Mouse (Mus musculus) bone marrow macrophage, adult 2 months (primary cell): ENCODE results near the gene Msantd2. TPM values are rescaled to one million over a fixed set of nuclear protein-coding genes. Genes with fewer than 3 reads are reported as not detected.

Source experiments
- H3K27ac ChIP-seq: 2 replicates; pipeline ENCODE4 v1.5.1; 2012; ENCODE audit warnings: low read depth, low read length; ENCODE audit not compliant: insufficient read depth
- H3K4me1 ChIP-seq: 2 replicates; pipeline ENCODE4 v1.6.1; 2012; ENCODE audit warnings: low read length; ENCODE audit not compliant: control insufficient read depth, insufficient read depth
- H3K4me3 ChIP-seq: 2 replicates; pipeline ENCODE4 v1.5.1; 2012; ENCODE audit warnings: mild to moderate bottlenecking, low read length, moderate library complexity; ENCODE audit not compliant: insufficient read depth
- CTCF ChIP-seq: IDR thresholded peaks from 2 replicates; pipeline ENCODE4 v1.5.1; 2012; ENCODE audit warnings: low read depth, mild to moderate bottlenecking, low read length, moderate library complexity
- POLR2A ChIP-seq: IDR thresholded peaks from 2 replicates; pipeline ENCODE4 v1.6.1; 2012; ENCODE audit warnings: mild to moderate bottlenecking, low read depth, low read length, borderline replicate concordance
- polyA plus RNA-seq: library from polyadenylated mRNA; stranded (reverse); fragments of >200 nt; gene quantifications from 2 replicates; pipeline ENCODE4 v1.2.4, GENCODE M21; 2012; ENCODE audit not compliant: missing spikeins, insufficient read depth, insufficient read length

Msantd2 gene
- polyA plus RNA-seq, 1 experiment: 23.5 TPM

DNA sequence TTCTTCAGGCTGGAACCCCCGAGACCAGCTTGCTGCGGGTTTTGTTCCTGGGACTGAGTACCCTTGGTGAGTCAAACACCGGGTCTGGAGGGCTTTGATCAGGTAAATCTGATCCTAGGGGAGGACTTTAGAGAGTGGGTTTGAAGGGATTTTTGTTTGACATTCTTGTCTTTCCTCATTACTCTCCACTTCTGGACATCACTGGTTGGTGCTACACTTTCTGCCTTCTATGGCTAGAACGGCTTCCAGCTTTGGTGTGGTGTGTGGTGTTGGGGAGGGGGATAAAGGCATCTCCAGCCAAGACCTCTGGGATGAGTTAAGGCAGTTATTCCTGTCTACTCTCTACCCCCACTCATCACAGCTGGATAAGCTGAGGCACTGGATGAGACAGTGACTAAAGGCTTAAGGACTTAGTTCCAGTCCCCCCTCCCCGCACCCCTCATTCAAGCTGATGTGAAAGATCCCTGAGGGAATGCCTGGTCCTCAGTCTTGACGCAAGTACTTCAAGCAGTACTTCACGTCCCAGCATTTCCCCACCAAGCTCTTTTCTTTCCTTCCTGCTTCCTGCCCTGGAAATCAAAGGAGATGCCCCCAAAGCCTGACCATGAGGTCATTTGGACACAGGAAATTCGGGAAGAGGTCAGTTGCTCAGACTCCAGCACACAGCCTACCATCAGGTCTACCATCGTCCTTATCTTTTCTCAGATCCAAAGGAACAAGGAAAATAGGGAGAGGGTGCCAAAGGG, 39.3 kb downstream of the Msantd2 start:
- no peak overlapping the region for H3K27ac ChIP-seq
- H3K4me3 ChIP-seq: no peak overlapping the region
- H3K4me1 ChIP-seq: peaks cover 7% of the 10 kb centered on the region
- TF ChIP-seq POLR2A (no peak), CTCF (no peak)

DNA sequence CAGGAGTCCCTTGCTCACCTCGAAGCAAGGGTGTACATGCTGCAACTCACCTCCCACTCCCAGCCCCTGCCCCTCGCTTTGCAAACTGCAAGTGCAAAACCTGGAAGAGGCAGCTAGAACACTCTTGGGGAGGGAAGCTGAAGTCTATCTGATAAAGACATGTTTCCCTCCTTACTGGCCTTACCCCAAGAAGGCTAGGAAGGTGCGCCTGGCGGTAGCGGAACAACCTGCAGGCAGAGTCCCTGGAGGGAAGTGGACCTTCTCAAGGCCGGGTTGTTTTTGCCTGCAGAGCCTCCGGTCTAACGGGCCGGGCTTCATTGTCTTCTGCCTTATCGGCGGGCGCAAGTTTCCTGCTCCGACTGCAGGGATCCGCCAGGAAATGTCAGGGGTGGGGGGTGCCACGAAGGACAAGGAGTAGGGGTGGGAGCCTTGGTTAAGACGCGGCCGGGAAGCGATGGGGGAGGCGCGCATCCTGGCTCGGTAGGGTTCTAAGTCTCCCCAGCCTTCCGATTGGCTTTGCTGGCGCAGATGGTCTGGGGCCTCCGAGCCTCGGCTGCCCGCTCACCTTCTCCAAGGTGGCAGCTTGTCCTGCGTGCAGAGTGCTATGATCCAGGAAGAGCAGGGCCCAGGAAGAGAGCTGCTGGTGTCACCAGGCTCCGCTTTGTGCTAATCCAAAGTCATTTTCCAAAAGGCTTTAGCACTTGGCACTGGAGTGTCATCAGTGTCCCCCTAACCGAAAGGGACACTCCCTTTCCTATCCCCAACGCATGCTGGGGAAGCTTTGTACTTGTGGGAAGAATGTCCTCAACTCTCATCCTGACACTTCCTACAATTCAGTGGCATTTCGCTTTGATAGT, 41.1 kb downstream of the Msantd2 start:
- TF ChIP-seq CTCF: no peak
- no peak for TF ChIP-seq POLR2A
- Histone ChIP-seq H3K4me1 (peaks cover 7% of the 10 kb centered on the region), H3K4me3 (peak overlapping the region; percentile 43), H3K27ac (no peak overlapping the region)

DNA sequence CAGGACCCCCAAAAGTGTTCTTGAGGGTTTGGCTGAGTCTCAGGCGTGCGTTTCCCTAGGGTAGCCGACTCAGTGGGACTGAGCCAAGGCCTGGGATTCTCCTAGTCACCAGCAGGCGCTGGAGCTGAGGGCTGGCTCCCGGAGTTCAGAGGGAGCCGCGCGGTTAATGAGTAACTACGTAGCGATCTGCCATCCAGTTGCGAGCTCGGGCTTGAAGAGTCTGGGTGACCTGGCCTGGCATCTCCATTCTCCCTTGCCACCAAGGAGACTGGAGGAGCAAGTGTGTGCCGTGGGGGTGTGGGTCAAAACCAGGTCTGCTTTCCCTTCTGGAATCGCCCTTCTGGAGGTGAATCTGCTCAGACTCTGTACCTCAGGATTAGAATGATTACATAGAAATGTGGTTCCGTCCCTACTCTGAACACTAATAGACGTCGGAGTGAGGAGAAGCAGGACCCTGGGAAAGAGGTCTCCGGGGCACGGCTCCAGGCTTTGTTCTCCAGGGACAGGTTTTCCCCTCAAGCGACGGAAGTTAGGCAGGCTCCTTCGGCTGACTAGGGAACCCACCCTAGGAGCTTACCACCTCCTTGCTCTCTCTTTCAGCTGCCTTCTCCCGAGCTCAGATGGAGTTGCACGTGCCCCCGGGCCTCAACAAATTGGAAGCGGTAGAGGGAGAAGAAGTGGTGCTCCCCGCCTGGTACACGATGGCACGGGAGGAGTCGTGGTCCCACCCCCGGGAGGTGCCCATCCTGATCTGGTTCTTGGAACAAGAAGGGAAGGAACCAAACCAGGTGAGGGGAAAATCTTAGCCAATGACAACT, 42.0 kb downstream of the Msantd2 start:
- Histone ChIP-seq H3K4me3 (peak overlapping the region; percentile 43), H3K4me1 (peaks cover 7% of the 10 kb centered on the region), H3K27ac (no peak overlapping the region)
- TF ChIP-seq POLR2A (no peak), CTCF (no peak)

DNA sequence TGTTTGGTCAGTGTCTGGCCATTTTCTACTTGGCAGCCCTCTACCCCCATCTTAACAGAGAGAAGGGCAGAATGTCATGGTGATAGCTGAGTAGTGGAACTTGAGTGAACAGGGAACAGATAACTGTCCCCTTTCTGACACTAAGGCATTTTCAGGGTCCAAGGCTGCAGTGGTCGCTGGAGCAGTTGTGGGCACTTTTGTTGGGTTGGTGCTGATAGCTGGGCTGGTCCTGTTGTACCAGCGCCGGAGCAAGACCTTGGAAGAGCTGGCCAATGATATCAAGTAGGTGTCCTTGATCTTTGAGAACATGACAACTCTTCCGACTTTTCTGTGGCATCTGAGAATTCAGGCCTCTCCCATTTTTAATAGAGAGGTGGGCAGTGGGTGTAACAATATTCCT, 47.7 kb downstream of the Msantd2 start:
- Histone ChIP-seq H3K27ac (no peak overlapping the region), H3K4me1 (peaks cover 11% of the 10 kb centered on the region)
- no peak for TF ChIP-seq POLR2A

DNA sequence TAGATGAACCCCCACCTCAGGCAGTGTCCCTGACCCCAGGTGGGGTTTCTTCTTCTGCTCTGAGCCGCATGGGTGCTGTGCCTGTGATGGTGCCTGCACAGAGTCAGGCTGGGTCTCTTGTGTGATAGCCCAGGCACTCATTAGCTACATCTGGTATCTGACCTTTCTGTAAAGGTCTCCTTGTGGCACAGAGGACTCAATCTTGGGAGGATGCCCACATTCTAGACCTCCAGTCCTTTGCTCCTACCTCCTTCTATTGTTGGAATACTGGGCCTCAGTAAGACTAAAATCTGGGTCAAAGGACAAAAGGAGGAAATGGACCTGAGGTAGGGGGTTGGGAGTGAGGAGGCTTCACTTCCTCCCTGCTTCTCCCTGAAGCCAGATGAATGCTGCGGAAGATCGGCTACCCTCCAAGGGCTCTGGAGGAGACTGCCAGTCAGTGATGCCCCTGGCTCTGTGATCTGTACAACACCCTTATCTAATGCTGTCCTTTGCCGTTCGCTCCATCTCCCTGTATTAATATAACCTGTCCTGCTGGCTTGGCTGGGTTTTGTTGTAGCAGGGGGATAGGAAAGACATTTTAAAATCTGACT, 48.6 kb downstream of the Msantd2 start:
- H3K4me1 ChIP-seq: peaks cover 11% of the 10 kb centered on the region
- H3K4me3 ChIP-seq: no peak overlapping the region
- no peak overlapping the region for H3K27ac ChIP-seq
- TF ChIP-seq CTCF (no peak), POLR2A (no peak)

More for the DNA sequence above, 47.7 kb downstream of the Msantd2 start:
- no peak overlapping the region for H3K4me3 ChIP-seq

DNA sequence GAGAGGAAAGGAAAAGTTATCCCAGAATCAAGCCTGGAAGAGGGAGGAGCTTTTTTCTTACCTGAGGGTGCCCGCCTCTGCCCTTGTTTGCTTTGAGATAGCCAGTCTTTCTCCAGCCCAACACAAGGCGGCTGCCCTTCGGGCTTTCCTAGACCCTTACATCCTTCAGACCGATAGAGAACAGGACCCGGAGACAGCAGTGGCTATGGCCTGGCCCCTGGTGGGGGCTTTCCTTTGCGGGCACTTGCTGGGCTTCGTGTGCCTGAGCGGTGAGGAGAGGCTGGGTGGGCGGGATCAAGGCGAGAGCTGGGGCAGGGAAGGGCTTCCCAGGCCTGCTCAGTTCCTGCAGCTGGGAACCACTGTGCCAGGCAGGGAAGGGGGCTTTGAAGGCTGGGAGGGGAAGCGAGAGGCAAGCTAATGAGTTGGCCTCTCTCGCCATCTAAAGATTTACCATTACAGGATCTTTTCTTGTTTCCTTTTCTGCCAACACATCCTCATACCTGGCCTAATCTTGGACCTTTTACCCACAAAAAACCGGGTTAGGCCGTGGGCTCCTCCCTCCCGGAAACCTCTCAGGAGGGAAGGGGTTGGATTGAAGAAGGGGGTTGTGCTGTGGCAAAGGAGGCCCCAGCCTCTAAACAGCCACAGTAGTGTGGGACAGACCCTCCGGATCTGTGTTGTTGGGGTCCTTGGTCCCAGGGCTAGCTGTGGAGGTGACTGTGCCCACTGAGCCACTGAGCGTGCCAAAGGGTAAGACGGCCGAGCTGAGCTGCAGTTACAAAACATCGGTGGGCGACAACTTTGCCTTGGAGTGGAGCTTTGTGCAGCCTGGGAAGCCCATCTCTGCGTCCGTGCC, 50.3 kb downstream of the Msantd2 start, which contains the start of gene Vsig2:
Vsig2 (plus strand) TSS at position 86 of the 856 bp plus-strand sequence.
- Histone ChIP-seq H3K27ac (no peak within 1 kb of the TSS), H3K4me3 (no peak within 1 kb of the TSS)

DNA sequence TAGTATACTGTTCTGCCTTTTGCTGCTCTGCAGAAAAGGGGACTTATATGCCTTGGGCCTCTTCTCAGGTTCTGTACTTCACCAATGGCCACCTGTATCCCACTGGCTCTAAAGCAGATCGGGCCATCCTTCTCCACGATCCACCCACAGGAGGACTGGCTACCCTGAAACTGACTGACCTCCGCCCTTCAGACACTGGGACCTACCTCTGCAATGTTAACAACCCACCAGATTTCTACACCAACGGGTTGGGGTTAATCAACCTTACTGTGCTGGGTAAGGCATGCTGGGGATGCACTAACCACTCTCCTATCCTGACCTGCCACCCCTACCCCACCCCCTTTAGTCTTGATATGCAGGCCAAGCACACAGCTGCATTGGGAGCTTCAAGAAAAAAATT, 51.1 kb downstream of the Msantd2 start:
- no peak overlapping the region for H3K27ac ChIP-seq
- H3K4me1 ChIP-seq: peaks cover 11% of the 10 kb centered on the region
- no peak overlapping the region for H3K4me3 ChIP-seq
- TF ChIP-seq CTCF (no peak; the same call in 1 of the 2 replicates), POLR2A (no peak)

More for the DNA sequence above, 50.3 kb downstream of the Msantd2 start, which contains the start of gene Vsig2:
- no peak for TF ChIP-seq POLR2A
- TF ChIP-seq CTCF: no peak
- H3K4me1 ChIP-seq: peaks cover 11% of the 10 kb centered on the region

DNA sequence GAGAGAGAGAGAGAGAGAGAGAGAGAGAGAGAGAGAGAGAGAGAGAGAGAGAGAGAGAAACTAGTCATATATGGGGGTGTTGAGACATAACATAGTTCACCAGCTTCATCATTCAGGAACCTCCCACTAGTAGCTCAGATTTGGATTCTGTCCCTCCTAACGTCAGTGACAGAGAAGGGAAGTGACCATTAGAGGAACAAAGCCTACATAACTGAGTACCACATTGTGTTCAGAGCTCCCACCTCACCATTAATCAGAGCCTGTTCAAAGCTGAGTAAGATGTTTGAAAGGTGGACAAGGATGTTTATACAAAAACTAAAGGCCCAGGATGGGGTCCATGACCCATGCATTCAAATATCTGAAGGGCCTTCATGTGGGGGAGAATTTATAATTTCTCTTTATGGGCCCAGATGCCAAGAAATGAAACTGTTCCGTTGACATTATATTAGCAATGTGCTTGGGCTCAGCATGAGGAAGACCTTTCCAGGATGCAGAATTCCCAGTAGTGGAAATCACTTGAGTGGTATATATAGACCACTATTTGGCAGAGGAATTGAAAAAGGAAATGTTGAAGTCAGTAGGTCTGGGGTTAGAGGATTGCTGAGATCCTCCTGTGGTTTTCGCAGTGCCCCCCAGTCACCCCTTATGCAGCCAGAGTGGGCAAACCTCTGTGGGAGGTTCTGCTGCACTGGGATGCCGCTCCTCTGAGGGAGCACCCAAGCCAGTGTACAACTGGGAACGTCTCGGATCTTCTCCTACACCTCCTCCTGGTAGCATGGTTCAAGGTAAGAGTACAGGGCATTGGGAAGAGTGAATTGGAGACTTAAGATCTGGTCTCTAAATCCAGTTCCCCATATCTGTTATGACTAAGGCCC, 51.8 kb downstream of the Msantd2 start:
- H3K27ac ChIP-seq: no peak overlapping the region
- peaks cover 11% of the 10 kb centered on the region for H3K4me1 ChIP-seq
- TF ChIP-seq POLR2A (no peak), CTCF (no peak)
- H3K4me3 ChIP-seq: no peak overlapping the region
